Mouse (Mus musculus): ENCODE results near the gene Rap1gds1.

Gene Rap1gds1

DNA sequence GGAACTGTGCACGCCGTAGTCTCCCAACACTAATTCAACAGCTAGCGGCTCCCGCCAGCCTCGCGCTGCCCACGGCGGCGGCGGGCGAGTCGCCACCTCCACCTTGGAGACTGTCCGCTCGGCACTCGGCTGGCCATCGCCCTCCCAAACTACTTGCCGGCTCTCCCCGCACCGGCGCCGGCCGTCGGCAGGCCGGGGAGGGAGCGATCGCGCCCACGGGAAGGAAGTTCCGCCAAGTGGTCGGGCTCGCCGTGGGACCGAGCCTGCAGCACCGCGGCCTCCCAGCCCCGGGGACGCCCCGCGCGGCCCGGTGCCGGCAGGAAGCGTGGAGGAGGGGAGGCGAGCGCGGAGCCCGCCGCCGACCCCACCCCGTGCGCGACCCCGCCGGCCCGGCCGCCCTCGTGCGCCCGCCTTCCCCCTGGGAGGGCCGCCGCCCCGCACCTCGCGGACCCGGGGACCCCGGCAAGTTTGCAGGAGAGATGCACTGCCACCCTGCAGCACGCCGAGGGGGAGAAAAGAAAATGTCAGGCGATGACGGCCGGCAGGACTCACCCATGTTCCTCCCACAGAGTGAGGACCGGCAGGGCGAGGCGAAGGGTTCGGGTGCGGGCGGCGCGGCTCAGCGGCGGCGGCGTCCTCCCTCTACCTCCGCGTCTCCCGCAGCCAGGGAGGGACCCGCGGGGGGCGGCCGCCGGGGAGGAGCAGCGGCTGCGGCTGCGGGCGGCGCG lies at the start of gene Rap1gds1:
Rap1gds1 (minus strand) TSS at position 718 of the 728 bp plus-strand sequence.
- DNase-seq (ENCODE audit: extremely low read depth, low read depth, low spot score) = no peak

GRCm38 (mm10) chr3:139118446-139118845 lies 43.4 kb upstream of the Rap1gds1 start:
- DNase-seq (ENCODE audit: extremely low read depth, low read depth, low spot score) = no peak

GRCm38 (mm10) chr3:139116733-139117337 lies 41.8 kb upstream of the Rap1gds1 start:
- DNase-seq (ENCODE audit: extremely low read depth, low read depth, low spot score) = no peak

DNA sequence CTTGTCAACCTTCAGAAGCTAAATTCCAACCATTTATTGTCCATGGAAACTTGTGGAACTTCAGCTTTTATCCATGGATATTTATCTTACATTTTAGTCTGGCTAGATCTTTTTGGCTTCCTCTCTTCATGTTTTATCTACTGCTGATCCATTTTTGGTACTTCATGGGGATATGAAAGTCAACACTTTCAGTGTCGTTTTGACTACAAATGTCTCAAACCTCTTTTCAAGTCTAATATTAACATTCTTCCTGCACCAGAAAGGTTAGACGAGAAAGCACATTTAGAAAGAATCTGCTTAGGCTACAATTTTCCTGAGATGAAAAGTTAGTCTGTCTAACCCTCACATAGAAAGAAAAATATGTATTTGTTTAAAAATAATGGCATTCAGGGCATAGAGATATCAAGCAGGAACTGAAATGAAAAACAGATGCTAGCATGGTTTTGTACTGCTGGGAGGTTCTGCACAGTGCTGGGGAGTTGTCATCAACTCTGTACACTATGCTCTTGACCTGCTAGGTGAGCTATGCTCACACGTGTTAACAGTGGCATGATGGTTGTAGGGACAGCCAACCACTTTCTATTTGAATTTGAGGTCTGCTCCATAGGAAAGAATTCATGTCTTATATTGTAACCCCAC lies 37.5 kb upstream of the Rap1gds1 start:
- no peak for DNase-seq (ENCODE audit: extremely low read depth, low read depth, low spot score)

- DNase-seq (ENCODE audit: extremely low read depth, low read depth, low spot score) = no peak
Measured at GRCm38 (mm10) chr3:139111877-139112276, 36.9 kb upstream of the Rap1gds1 start.

DNA sequence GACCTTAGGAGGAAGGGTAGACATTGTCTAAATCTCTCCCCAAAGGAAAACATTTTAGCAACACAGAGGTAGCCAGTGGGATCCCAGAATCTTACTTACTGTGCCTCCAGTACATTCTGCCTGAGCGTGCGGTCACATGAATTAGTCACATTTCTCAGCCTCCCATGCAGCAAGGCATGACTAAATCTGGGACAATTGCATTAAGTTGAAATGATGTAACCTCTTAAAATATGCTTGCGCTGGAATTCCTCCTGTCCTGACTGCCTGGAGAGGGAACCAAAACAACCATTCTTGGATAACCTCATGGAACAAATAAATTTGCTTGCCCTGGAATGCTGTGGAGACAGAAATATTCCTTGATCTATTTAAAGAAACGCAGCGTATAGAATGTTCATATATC lies 33.2 kb upstream of the Rap1gds1 start:
- DNase-seq (ENCODE audit: extremely low read depth, low read depth, low spot score) = no peak

DNA sequence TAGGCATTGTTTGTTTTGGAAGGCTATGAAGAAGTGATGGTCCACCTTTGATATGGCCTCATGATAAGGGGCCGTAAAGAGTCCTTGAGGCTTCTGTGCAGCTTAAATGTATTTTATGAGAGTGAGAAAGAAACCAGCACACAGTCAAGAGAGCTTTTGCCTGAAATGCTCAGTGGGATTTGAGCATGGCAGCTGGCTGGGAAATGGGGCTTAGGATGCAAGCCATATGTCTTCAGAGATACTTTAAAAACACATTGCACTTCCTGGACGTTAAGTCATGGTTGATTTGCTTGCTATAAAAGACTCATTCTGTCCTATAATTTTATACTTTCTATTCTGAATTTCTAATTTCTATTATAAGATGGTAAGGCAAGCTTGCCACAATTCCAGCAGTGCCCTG lies 28.9 kb upstream of the Rap1gds1 start:
- DNase-seq (ENCODE audit: extremely low read depth, low read depth, low spot score) = no peak

DNA sequence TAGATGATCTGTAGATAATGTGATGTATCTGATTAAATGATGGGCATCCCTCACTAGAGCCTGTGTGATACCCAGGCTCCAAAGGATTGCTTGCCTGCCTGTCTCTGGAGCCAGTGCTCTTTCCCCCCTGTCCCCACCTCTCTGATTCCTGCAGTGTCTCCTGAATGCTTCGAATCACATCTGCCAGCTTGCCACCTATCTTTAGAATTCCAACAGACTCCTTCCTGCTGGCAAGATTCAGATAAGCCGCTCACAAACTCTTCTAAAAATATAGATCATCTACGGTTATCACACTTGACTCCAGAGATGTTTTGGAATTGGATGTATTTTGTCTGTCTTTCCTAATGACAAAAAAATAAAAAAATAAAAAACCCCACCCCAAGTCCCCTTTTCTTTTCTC lies 28.3 kb upstream of the Rap1gds1 start:
- no peak for DNase-seq (ENCODE audit: extremely low read depth, low read depth, low spot score)

- DNase-seq (ENCODE audit: extremely low read depth, low read depth, low spot score) = no peak
Measured at GRCm38 (mm10) chr3:139101941-139102340, 26.9 kb upstream of the Rap1gds1 start.

GRCm38 (mm10) chr3:139099284-139099683 lies 24.3 kb upstream of the Rap1gds1 start:
- no peak for DNase-seq (ENCODE audit: extremely low read depth, low read depth, low spot score)

DNA sequence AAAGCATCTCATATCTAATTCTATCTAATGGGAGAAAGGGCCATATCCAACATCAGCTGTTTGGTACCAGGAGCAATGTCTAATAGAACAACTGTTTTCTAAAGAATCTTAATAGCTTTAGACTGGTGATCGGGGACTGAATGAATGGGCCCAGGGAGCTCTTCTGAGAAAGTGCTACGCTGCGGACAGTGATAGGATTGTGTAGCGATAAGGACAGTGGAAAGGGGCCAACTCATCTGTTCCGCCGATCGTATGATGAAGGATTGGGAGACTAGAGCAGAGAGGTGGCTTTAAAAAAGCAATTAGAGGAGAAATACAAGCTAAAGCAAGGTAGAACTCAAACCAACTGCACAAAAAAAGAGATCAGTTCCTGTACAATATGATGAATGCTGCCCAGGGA lies 20.9 kb upstream of the Rap1gds1 start:
- DNase-seq (ENCODE audit: extremely low read depth, low read depth, low spot score) = no peak

DNA sequence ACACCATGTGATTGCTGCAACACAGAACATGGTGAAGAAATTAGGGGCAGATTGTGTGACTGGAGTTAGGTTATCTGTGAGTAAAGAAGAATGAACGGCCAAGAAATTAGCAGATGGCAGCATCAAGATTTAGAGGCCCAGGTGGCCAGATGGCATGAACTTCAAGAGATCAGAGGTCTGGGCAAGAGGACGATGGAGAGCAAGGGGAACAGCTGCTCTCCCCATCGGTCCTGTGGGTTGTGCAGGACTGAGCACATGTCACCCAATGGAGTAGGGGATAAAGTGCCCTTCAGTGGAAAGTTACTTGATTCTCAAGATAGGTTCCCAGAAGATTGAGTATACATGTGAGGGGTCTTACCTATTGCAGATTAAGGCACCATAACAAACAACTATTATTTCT lies 13.5 kb upstream of the Rap1gds1 start:
- no peak for DNase-seq (ENCODE audit: extremely low read depth, low read depth, low spot score)

- DNase-seq (ENCODE audit: extremely low read depth, low read depth, low spot score) = no peak
Measured at GRCm38 (mm10) chr3:139083778-139084539, 9.0 kb upstream of the Rap1gds1 start.

DNA sequence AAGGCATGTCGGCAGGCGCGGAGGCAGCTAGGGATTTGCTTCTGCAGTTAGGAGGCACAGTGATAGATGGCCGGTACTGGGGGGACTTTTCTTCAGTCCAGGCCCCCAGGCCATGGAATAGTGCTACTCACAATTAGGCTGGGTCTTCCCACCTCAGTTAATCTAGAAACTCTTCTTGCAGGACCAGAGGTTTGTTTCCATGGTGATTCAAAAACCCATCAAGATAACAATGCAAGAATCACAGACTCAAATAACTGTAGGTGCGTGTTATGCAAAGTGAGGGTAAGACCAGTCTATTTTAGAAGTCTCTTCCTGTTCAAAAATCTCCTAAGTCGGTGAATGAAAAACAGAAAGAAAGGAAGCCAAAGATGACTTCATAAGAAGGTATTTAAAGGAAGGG lies 4.8 kb upstream of the Rap1gds1 start:
- DNase-seq (ENCODE audit: extremely low read depth, low read depth, low spot score) = no peak

DNA sequence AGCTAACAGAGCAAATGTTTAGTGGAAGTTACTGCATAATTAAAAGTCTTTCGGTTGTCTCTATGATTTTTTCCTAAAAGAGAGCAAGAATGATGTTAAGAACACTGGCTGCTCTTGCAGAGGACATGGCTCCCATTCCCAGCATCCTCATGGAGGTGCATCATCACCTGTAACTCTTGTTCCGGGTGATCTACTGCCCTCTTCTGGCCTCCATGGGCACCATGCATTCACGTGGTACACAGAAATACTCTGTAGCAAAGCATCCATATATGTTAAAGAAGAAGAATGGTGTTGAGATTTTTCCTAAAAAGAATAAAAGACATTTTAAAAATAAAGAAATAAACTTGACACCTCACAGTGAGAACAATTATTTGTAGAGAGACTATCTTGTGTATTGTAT lies 3.0 kb upstream of the Rap1gds1 start:
- no peak for DNase-seq (ENCODE audit: extremely low read depth, low read depth, low spot score)

- no peak for DNase-seq (ENCODE audit: extremely low read depth, low read depth, low spot score)
Measured at GRCm38 (mm10) chr3:139076059-139076455, 1.1 kb upstream of the Rap1gds1 start.

- DNase-seq (ENCODE audit: extremely low read depth, low read depth, low spot score) = no peak
Measured at GRCm38 (mm10) chr3:139075333-139076058, 495 bp upstream of the Rap1gds1 start.

DNA sequence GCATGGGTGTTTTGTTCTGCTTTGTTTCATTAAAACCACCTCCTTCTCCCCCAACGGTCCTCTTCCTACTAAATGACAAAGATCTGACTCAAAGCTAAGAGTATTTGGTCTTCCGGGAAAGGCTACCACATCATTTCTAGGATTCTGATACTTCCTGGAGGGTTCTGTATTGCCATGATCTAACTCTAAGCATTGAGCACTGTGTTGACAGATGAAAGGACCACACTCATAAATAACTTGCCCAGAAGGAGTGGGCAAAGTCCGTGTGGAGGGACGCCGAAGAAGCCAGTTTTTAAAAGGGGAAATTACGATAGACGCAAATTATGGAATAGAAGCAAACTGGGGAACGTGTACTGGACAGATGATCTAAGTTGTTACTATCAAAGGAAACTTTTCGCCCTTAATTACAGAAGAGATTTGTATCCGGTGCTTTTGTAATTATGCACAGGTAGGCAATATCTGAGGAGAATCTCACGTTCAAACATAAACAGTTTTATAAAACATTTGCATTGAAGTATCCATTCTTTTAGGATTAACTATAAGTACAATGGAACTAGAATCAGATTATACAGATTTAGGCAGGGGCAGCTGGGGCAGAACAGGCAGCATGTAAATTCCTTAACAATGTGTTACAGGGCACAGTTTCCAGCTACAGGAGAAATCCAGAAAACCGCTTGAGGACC lies 1.1 kb downstream of the Rap1gds1 start:
- no peak for DNase-seq (ENCODE audit: extremely low read depth, low read depth, low spot score)

GRCm38 (mm10) chr3:139069539-139069938 lies 5.5 kb downstream of the Rap1gds1 start:
- DNase-seq (ENCODE audit: extremely low read depth, low read depth, low spot score) = no peak

- DNase-seq (ENCODE audit: extremely low read depth, low read depth, low spot score) = no peak
Measured at GRCm38 (mm10) chr3:139064076-139064475, 10.9 kb downstream of the Rap1gds1 start.

All from fat pad, adult 2 months (tissue).